Mouse (Mus musculus) T-helper 1 cell (primary cell): ENCODE measurements at regions not wholly inside any gene's neighbourhood (a gene's known extent, or its start where the extent isn't known, plus 50 kb on each side); places are given as distances from the start of the nearest gene placed in this dataset.

Source experiments
- in situ Hi-C: fragments of 300-600 bp; cut with MboI, MseI; formaldehyde crosslinking; loops from one replicate; pipeline ENCODE4 v1.15.1; 2025; ENCODE audit warnings: high pct_unique_total_duplicates

DNA sequence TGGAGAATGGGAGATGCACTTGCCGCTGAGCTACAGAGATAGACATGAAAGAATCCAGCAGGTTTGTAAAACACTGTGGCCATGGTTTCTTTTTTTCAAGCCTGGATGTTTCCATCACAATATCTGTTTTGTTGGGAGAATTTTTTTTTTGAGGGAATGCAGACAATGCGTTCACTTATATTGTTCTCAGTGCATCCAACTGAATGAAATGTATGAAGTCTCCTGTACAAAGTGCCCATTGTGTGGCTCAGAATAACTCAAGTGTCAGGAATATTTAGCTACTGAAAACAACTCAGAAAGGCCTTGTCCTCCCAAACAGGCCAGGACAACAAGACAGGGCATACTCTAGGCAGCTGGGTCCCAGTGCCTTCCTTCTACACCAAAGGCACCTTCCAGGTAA, 120.3 kb upstream of the Ado start:
- in situ Hi-C loops, result no loop called here

DNA sequence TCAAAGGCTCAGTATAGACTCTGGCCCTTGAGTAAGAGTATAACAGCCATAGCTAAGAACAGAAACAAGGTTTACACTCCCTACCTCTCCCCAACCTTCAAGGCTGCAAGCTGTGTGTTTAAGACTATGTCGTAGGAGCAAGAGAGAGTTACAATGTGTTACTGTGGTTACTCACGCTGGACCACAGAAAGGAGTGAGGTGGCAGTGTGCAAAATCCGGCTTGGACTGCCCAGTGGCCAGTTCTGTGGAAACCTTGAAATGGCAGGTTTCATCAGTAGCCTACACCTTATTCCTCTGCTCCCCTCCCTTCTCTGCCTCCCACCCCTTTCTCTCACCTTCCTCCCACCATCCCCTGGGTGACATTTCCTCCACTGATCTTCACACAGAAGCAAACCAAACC, 114.3 kb upstream of the Ado start:
- in situ Hi-C loops, result no loop called here

DNA sequence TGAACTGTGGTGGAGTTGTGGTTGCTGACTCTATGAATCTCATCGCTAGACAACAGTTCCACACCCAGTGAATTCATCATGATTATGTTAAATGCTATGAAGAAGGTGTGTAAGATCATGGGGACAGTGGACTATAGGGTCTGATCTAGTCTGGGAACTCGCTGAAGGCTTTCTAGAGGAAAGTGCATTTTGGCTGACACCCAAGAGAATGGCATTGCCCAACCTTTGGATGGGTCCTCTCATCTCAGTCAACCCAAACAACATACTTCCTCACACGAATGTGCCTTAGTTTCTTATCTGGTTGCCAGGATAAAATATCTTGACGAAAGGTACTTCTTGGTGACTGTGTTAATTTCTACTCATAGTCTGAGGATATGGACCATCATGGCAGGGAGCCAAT, 112.9 kb upstream of the Ado start:
- in situ Hi-C loops, result no loop called here

DNA sequence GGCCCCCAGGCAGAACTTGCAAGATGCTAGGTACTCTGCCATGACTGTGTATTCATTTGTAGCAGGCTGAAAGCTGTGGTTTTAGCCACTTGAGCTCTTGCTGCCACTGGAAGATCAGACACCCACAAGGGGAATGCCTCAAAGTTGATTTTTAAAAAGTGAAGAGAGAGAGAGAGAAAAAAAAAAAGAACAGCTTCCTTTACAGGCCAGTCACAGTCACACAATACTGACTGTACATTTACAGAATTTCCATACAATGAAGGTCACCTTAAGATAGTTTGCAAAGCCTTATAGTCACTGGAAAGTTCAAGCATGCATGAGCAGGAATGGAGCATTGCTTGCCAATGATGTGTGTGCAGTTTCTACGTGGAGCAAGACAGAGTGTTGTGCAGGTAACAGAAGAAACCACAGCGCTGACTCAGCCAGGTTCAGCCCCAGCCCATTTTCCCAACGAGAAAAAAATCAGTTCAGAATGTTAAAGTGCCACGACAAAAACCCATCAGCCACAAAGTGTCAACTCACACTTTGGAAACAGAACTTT, 109.3 kb upstream of the Ado start:
- in situ Hi-C loops, result loop anchor here (5.0 kb wide), 1 partner anchor 116 kb away; no protein-coding TSS in a partner anchor

DNA sequence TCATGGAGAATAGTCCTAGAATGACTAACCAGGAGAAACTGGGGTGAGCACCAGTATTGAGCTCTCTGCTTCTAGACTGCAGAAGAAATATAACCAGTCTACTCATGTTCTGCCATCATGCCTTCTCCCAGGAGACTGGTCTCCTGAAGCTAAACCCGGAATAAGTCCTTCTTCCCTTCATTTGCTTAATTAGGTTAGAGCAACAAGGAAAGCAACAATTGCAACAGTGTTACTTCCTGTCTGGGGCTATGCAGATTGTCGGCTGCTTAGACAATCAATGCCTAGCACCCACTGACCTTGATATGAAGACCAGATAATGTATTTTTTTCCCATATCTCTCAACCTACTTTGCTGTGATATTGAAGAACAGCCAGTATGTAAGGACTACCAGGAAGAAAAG, 108.5 kb upstream of the Ado start:
- in situ Hi-C loops, result loop anchor here (5.0 kb wide), 1 partner anchor 115 kb away; no protein-coding TSS in a partner anchor

DNA sequence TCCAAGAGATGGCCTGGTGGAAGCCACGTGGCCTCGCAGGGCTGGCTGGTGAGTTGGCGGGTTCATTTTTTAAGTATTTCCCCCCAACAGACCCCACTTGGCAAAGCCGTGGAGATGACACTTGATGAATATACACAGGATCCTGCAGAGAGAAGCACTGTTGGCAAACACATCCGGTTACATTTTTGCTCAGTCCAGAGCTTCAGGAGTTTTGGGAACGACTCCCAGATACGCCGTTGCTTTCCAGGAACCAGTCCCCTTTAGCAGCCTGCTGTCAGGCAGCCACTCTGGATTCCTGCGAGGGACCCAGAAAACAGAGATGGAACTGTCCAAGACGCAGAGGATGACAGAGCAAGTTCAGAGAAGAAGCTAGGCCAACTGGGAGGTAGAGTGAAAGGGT, 105.8 kb upstream of the Ado start:
- in situ Hi-C loops, result loop anchor here (5.0 kb wide), 1 partner anchor 73 kb away; no protein-coding TSS in a partner anchor

DNA sequence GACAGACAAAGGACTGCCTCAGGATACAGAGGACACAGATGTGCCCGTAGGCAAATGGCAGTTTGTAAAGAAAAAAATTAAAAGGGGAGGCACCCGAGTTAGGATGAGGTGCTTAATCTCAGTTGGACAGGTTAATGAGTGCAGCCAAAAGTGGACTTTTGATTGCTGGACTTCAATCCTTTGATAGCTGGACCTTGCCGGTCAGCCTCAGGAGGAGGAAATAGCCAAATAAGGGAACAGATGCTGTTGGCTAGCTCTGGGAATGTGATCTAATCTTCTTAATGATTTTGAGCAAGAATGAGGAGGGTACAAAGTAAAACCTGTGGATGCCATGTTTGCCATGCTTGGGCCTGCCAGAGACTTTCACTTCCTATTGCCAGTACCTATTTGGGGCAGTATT, 103.5 kb upstream of the Ado start:
- in situ Hi-C loops, result loop anchor here (5.0 kb wide), 1 partner anchor 75 kb away; no protein-coding TSS in a partner anchor

DNA sequence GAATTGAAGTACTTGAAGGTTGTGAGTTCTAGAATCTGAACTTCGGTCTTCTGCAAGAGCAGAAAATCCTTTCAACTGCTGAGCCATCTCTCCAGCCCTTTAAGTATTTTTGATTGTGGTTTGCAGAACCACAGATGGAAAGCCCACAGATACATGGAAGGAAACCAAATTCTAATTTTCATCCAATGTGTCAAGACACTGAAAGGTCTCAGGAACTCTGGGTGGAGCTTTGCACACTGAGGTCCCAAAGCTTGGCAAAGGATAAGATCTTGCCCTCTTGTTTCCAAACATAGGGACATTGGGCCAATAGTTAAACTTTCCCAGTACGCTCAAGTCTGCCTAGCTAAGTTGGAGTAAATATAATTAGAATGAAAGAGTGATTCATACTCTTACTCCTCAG, 102.6 kb upstream of the Ado start:
- in situ Hi-C loops, result loop anchor here (5.0 kb wide), 1 partner anchor 76 kb away; no protein-coding TSS in a partner anchor

DNA sequence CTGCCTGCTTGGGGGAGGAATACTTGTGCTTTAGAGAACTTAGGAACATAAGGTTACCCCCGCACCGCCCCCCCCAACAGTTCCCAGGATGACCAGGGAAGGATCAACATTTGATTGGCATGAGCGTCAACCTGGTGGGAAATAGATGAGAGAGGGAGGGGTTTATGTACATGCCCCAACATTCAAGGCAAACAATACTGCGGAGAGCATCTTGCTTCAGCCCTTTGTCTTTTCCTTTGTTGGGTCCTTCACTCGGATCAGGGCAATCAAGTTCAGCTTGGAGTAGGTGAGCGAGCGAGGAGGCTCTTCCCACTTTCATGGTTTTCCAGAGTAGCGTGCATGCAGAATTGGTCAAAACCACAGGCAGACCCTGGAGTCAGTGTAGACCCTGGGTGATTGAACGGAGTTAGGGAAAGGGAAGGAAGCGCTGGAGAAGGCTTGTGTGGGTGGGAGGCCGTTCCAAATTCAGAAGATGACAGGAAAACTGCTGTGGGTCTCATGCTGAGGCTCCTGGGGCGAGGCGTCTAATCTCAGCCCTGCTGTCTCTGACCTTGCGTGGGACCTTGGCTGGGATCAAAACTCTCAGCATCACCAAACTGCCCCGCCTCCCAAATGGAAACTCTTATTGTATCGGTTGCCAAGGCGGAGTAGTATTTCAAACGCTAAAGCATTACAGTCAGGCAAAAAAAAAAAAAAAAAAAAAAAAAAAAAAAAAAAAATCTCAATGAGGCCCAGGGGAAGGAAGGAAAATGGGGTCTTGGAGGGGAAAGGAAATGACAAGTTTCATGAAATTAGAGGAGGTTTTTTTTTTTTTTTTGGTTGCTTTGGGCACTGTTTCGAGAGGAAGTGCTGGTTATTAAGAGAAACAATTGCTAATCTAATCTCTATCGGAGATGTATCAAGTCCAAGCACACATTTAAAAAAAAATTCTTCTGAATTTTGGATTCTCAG, 99.3 kb upstream of the Ado start:
- in situ Hi-C loops, result no loop called here

DNA sequence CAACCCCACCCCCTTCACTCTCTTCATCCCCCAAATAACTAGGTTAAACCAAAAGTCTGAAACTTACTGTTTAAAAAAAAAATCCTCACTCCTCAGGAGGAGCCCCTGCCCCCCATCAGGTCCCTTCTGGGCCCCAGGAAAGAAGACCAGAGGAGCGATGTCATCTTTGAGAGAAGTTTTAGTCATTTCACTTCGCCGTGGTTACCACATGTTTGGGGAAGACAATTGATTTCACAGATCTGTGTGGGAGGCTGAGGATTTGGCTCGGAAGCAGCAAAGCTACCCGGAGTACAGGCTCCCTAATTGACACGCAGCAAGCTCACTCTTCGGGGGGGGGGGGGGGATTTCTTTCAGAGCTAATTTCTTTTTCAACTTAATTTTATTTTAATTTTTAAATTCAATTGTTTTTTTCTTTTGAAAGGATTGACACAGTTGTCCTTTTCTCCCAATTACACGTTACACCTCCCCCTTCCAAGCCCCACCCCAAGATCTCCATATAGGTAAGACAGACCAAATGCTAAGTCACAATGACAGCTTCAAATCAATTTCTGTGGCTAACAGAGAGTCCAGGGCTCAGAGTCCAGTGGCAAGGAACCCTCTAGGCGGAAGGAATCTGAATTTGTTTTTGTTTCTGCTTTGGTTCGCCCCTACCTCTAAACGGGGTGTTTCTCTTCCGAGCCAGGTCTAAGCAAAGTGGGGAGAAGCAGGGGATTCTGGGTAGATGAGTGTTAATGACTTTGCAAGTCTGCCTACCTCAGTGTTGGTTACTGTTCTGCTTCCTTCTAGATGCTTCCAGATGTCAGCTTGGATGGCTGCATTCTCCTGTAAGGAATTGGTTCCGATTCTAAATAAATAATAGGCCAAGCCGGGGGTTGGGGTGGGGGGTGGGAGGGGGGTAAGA, 98.2 kb upstream of the Ado start:
- in situ Hi-C loops, result no loop called here

DNA sequence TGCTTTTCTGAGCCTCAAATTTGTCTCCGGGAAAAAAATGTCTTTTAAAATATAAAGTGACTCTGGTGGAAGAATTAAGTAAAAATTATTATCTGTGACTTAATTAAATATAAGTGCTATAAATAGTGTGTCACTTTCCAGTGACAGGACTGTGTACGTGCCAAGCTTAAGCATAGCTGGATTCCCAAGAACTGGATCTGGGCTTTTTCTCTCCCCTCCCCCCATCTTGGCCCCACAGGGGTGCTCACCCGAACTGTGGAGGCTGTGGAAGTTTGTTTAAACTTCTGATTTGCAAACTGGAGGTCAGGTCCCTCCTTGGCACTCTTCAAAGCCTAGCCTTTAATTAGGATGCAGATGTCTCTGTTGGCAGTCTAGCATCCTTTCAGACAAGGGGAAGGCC, 97.1 kb upstream of the Ado start:
- in situ Hi-C loops, result no loop called here

DNA sequence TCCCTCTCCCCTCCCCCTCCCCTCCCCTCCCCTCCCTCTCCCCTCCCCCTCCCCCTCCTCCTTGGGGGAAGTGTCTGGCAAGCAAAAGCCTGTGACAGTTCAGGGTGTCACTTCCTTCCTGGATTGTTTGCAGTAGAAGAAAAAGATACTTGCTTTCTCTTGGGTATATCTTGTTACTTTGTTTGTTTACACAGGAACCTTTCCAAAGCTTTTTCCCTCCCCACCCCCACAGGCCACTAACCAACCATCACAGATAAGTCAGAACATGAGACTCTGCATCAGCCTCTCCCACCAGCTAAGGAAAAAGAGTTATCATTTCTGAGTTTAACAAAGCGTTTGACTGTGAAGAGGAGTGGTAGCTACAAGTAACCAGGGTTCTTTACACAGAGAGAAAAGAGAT, 95.5 kb upstream of the Ado start:
- in situ Hi-C loops, result no loop called here

DNA sequence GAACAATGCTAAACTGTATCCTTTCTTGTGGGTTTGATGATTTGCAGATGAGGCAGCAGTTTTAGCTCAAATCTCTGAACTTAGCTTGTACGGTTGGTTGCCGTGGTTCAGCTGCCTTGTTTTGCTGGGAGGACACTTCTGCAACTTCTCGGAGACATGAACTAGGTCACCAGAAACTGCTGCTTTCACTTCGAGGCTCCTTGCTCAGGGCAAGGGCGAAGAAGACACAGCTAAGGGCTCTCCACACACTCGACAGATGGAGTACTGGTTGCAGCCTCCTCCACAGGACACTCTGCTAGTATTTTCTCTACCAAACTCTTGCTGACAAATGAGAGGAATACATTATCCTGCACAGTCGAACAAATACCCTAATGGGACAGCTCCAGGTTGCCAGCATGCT, 94.9 kb upstream of the Ado start:
- in situ Hi-C loops, result no loop called here

DNA sequence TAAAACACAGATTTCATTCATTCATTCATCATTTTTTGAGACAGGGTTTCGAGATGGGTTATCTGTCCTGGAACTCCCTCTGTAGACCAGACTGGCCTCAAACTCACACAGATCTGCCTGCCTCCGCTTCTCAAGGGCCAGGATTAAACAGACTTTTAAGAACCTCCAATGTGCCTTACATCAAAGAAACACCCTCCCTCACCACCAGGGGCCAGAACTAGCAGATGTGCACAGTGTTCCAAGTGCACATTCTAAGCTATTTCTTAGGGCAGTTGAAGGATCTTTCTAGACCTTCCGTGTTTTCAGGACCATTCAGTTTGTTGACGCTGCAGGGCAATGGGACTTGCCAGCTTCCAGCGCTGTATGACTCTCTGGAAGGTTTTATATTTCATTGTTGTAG, 88.6 kb upstream of the Ado start:
- in situ Hi-C loops, result no loop called here

DNA sequence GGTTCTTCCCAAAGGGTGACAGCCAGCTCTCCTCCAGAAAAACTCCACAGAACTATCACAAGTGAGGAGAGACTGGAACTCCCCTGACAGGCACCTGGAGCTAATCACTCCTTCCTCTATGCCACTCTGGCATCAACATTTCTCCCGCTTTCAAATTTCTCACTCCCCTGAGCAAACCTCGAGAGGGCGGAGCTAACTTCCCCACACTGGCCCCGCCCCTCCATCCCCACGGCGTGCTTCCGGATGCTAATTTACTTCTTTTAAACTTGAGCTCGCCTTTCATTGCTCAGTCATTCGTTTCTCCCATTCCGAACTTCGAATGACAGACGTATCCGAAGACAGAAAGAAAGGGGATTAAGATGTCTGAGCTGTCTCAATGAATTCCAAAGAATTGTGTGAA, 87.8 kb upstream of the Ado start:
- in situ Hi-C loops, result no loop called here

DNA sequence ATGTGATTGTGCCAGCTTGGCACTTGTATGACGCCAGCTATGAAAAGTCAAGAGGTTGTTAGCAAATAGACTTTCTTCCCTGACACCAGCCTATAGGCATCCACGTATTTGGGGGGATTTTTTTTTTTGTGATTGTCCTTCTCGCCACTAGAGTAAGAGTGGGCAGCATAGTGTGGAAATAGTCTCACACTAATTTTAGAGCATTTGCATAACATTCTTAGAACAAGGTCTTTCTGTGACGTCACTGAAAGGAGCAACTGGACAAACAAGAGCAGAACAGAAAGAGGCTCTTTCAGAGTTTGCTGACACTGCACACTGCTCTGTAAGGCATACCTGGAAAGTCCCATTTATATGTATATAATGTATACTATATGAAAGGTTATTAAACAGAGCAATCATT, 86.0 kb upstream of the Ado start:
- in situ Hi-C loops, result no loop called here

DNA sequence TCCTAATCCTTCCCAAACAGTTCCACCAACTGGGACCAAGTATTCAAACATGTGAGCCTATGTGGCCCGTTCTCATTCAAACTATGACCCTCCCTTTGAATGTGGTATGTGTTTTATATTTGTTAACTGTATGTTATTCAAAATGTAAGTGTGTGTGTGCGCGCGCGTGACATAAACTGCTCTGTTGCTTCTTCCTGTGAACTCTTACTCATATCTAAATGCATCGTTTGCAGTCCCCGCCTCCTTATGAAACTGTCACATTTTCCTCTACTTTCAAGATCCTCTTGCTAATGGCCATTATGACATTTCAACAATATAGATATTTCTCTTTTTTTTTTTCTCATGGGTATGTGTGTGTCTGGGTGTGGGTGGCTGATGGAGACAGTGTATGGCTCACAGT, 84.3 kb upstream of the Ado start:
- in situ Hi-C loops, result no loop called here

DNA sequence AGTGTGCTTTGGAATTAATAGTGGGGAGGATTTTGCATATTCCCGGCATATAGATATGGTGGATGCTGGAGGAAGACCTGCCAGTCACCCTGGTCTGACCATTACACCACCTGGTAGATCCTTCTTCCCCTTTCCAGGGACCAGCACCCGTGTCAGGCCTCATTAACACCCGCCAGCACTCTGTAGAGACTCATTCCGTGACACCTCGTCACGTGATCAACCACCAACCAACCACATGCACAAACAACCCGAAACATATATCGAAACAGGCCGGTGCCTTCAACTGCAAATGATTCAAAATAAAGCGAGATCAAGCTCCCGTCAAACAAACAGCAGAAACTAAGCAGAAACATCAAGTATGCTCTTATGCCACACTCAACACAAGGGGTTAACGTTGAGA, 74.6 kb upstream of the Ado start:
- in situ Hi-C loops, result no loop called here

DNA sequence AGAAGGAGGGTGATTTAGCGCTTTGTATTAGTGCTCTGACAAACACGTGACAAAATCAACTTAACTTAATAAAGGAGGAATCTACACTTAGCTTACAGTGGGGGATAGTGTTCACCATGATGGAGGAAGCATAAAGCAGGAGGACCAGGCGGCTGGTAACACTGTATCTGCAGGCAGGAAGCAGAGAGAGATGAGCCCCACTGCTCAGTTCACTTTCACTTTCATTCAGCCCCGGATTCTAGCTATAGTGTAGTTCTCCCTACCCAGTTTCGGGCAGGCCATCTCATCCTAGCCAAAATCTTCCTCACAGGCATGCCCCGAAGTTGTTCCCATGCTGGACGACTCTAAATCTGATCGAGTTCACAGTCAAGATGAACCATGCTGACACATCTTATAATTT, 71.3 kb upstream of the Ado start:
- in situ Hi-C loops, result no loop called here

DNA sequence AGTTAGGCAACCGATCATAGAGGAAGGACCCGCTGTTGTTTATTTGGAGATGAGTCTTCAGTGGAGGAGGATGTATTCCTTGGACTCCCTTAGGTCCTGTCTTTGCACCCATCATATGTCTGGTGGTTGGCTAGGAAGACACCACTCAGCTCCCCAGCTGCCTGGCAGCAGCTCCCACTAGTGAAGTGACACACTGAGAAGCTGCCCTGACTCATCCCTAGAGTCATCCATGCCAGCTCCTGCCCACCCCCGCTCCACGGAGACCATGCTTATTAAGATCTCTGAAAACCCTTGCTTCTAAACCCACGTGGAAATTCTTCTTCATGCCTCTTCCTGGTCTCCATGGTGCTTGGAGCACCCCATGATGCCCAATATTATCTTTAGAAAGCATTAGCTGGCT, 69.4 kb upstream of the Ado start:
- in situ Hi-C loops, result no loop called here

DNA sequence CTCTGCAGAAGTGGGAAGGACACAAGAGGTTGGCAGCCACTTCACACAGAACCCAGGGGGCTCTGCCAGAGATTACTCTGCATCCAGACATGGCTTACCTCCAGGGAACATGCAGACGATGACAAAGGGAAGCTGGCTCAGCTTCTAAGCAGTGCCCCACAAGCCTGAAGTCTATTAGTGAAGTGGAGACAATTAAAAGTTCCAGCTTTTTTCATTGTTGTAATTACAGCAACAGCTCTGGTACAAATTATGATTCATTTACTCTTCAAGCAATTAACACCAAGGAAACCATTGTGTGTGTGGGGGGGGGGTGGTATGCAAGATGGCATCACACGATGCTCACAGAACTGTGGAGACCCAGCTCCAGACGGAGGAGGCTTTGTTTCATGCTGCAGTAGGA, 66.3 kb upstream of the Ado start:
- in situ Hi-C loops, result no loop called here

DNA sequence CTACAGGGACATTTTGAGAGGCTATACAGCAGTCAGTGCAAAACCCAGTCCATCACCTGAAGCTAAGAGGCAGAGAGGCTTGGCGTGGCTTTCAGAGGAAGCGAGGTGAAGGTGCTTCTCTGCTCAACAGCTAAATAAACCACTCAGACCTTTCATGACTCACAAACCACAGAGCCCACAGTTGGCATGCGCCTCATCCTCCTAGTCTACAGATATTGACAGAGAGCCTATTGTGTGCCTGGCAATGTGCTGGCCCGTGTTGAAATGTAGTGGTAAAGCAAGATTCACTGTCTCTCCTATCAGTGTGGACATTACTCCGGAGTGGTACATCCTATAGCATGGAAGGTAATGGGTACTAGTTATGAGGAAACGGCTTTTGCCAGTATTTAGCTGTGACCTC, 61.9 kb upstream of the Ado start:
- in situ Hi-C loops, result no loop called here
